Mouse (Mus musculus) embryo, embryonic 10.5 days (tissue): ENCODE results near the gene Iqcf6.

Experiments used
- DNase-seq: peaks from one replicate; pipeline ENCODE4 v3.0.0-alpha.2; 2015; ENCODE audit warnings: low spot score

Gene Iqcf6

GRCm38 (mm10) chr9:106657592-106657991 is 31.2 kb downstream of the Iqcf6 start:
- DNase-seq, result no peak

- DNase-seq, result peak; percentile 60
These were observed 33.1 kb downstream of the Iqcf6 start for GRCm38 (mm10) chr9:106659441-106659840.

GRCm38 (mm10) chr9:106659935-106660334 is 33.6 kb downstream of the Iqcf6 start:
- no peak for DNase-seq

GRCm38 (mm10) chr9:106663200-106663599 is 36.8 kb downstream of the Iqcf6 start:
- DNase-seq, result no peak

- DNase-seq, result no peak
These were observed 38.1 kb downstream of the Iqcf6 start for GRCm38 (mm10) chr9:106664433-106664832.

- no peak for DNase-seq
These were observed 38.5 kb downstream of the Iqcf6 start for GRCm38 (mm10) chr9:106664856-106665255.

- DNase-seq, result no peak
These were observed 47.5 kb downstream of the Iqcf6 start for GRCm38 (mm10) chr9:106673860-106674259.

GRCm38 (mm10) chr9:106675480-106675879 is 49.1 kb downstream of the Iqcf6 start:
- DNase-seq, result peak; percentile 88

- DNase-seq, result no peak
These were observed 49.6 kb downstream of the Iqcf6 start for GRCm38 (mm10) chr9:106675965-106676364.

GRCm38 (mm10) chr9:106676571-106676970 is 50.2 kb downstream of the Iqcf6 start:
- no peak for DNase-seq
